In the genomic region with DNA sequence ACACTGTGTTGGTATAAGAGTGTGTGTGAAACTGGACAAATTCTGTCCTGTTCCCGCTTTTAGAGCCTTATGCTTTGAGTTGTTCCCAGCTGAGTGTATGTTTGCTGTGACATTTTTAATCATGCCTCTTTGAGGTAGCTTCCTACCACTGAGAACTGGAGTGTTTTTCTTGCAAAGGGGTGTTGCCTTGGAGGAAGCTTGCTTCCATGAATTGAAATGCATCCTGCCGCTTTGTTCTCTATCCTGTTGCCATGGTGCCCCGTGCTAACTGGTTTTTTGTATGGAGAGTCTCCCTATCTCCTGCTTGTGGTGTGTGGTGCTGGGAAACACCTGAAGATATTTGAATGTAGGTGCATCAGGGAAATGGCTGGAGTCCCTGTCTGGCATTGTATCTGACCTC, we compare ENCODE assay signal across 10 mouse cellular contexts. TPM values are rescaled to one million over a fixed set of nuclear protein-coding genes. Genes with fewer than 3 reads are reported as not detected.
DNase-seq lines count a peak whose midpoint lies in the region; ATAC-seq and TF ChIP-seq lines count a peak whose summit lies in the region.
"Had no signal": no experiment of that assay in that cellular context is flagged by ENCODE, and none has a peak within 500 bp of the region (broad histone marks: within the 10 kb centered on the region; RNA-seq: fewer than 3 reads in every experiment).

No protein-coding gene starts in this region.

- no peak overlapping the region for H3K9ac ChIP-seq in hindbrain, embryonic 15.5 days
- H3K9ac ChIP-seq: embryonic facial prominence, embryonic 13.5 days; limb, embryonic 15.5 days had no signal

- peak overlapping the region; percentile 10; the same call in 1 of the 2 replicates for H3K4me3 ChIP-seq in cortical plate, adult 2 months (ENCODE audit: insufficient read depth, low read length)
- no peak overlapping the region for H3K4me3 ChIP-seq in hindbrain, embryonic 15.5 days
- H3K4me3 ChIP-seq: embryonic facial prominence, embryonic 13.5 days; limb, embryonic 15.5 days had no signal

- H3K27ac ChIP-seq in cortical plate, adult 2 months (ENCODE audit: insufficient read depth, low read length) = peak overlapping the region; percentile 54; the same call in 1 of the 2 replicates
- peak overlapping the region; percentile 65; the same call in 1 of the 2 replicates for H3K27ac ChIP-seq in hindbrain, embryonic 15.5 days (replicated peaks)
- H3K27ac ChIP-seq: embryonic facial prominence, embryonic 13.5 days; limb, embryonic 15.5 days had no signal

- peak; percentile 54; the same call in 1 of the 2 replicates for ATAC-seq in hindbrain, embryonic 15.5 days (ENCODE audit: low FRiP score, low read depth)
- ATAC-seq in megakaryocyte, adult 5-6 weeks (ENCODE audit: poor library complexity, severe bottlenecking) = no peak
- no peak for ATAC-seq in megakaryocyte progenitor cell, adult 5-6 weeks (replicated peaks; ENCODE audit: poor library complexity)

- no peak for TF ChIP-seq POLR2A in cortical plate, adult 2 months (IDR thresholded peaks at IDR 0.05; ENCODE audit: extremely low read depth, insufficient read depth, low read length)

- H3K36me3 ChIP-seq in hindbrain, embryonic 15.5 days = no peaks in the 10 kb centered on the region
- H3K36me3 ChIP-seq: embryonic facial prominence, embryonic 13.5 days; limb, embryonic 15.5 days had no signal

- no peaks in the 10 kb centered on the region for H3K4me1 ChIP-seq in cortical plate, adult 2 months (ENCODE audit: control insufficient read depth, insufficient read depth, low read length)
- no peaks in the 10 kb centered on the region for H3K4me1 ChIP-seq in hindbrain, embryonic 15.5 days (replicated peaks)
- H3K4me1 ChIP-seq: embryonic facial prominence, embryonic 13.5 days; limb, embryonic 15.5 days had no signal

- DNase-seq in frontal cortex, postnatal 10 days (ENCODE audit: low spot score in 2 of 2) = peak; percentile 18 to 28
- no peak for DNase-seq in frontal cortex, postnatal 25 days (ENCODE audit: low spot score in 2 of 2)
- DNase-seq in lung, adult 18-20 months = peak; percentile 21 to 52
- DNase-seq in thymus, postnatal 36 days = no peak

- no peaks in the 10 kb centered on the region for H3K9me3 ChIP-seq in hindbrain, embryonic 15.5 days
- H3K9me3 ChIP-seq: embryonic facial prominence, embryonic 13.5 days; limb, embryonic 15.5 days had no signal

- H3K4me2 ChIP-seq in hindbrain, embryonic 15.5 days = peak overlapping the region; percentile 10; the same call in 1 of the 2 replicates
- H3K4me2 ChIP-seq: embryonic facial prominence, embryonic 13.5 days; limb, embryonic 15.5 days had no signal

- WGBS in hindbrain, embryonic 15.5 days = 7% methylated on average over 3 of the region's 3 CpGs

- TF ChIP-seq CTCF in cortical plate, adult 2 months (IDR thresholded peaks at IDR 0.05; ENCODE audit: extremely low read depth, insufficient read depth, low read length) = no peak

- no peaks in the 10 kb centered on the region for H3K27me3 ChIP-seq in hindbrain, embryonic 15.5 days
- H3K27me3 ChIP-seq: embryonic facial prominence, embryonic 13.5 days; limb, embryonic 15.5 days had no signal

RNA-seq across cellular contexts. Expression of a gene that starts 39.1 kb away (rescaled TPM):
- polyA plus RNA-seq in cortical plate, adult 2 months (2012; rRNA removed) = 0.81 and 1.2 TPM in 2 replicates
- polyA plus RNA-seq in hindbrain, embryonic 15.5 days (2015; fragmentation: Nextera tagmentation; extraction: Ambion mirVana) = 0.27 and 0.58 TPM in 2 replicates
- total RNA-seq in megakaryocyte, adult 5-6 weeks (2015) = 6.7 and 12.1 TPM in 2 replicates
- total RNA-seq in megakaryocyte, adult 5-6 weeks (2017) = 1.6 and 9.4 TPM in 2 replicates
- 18.0 and 28.6 TPM in 2 replicates for total RNA-seq in megakaryocyte progenitor cell, adult 5-6 weeks (2015)
- 15.1 and 31.6 TPM in 2 replicates for total RNA-seq in megakaryocyte progenitor cell, adult 5-6 weeks (2017)

Comparison
In these comparisons a context has a peak if more than half of its experiments do, and no peak if none do; other contexts are left out.
1. DNase-seq: peak in frontal cortex, postnatal 10 days (2 of 2) and lung, adult 18-20 months (2 of 2); none in frontal cortex, postnatal 25 days (0 of 2) and thymus, postnatal 36 days (0 of 2).